ENCODE assay signal across 8 mouse cellular contexts in the genomic region with DNA sequence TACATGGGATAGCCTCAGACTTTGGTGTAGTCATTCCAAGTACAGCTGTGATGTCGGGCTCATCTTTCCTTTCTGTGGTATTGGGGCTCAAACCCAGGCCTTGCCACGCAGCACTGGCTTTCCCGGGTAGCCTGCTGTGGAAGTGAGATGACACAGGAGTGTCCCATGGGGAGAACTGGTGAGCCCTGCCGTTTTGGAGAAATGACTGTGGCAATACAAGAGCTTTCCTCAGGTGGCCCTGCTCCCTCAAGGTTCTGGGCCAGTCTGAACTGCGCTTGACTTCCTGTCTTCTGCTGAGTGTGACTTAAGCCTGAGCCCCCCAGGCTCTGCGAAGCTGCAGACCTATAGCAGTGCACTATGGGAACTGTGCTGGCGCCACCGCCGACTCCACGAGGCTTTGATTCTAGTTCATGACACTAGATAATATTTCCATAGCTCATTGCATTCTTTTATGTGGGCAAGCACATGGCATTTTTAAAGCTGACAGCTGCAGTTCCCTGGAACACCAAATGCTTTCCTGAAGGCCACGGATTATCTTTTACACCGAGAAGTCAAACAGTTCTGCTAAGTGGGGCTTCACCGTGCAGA. TPM values are rescaled to one million over a fixed set of nuclear protein-coding genes. Genes with fewer than 3 reads are reported as not detected.
DNase-seq lines count a peak whose midpoint lies in the region; ATAC-seq and TF ChIP-seq lines count a peak whose summit lies in the region.

No protein-coding gene starts in this region.

- H3K27ac ChIP-seq in forebrain, embryonic 10.5 days, result peak overlapping the region; percentile 60
- no peak overlapping the region for H3K27ac ChIP-seq in forebrain, embryonic 16.5 days (ENCODE audit: low read length)
- H3K27ac ChIP-seq in lung, embryonic 14.5 days (ENCODE audit: low read depth), result peak overlapping the region; percentile 89
- peak overlapping the region; percentile 52 for H3K27ac ChIP-seq in liver, embryonic 12.5 days

- H3K9me3 ChIP-seq in forebrain, embryonic 10.5 days, result no peaks in the 10 kb centered on the region
- no peaks in the 10 kb centered on the region for H3K9me3 ChIP-seq in forebrain, embryonic 16.5 days (ENCODE audit: control insufficient read depth, low read length)
- no peaks in the 10 kb centered on the region for H3K9me3 ChIP-seq in lung, embryonic 14.5 days (ENCODE audit: low read depth, low read length)
- H3K9me3 ChIP-seq in liver, embryonic 12.5 days (replicated peaks), result no peaks in the 10 kb centered on the region

- peaks cover 13% of the 10 kb centered on the region for H3K36me3 ChIP-seq in forebrain, embryonic 10.5 days (replicated peaks)
- no peaks in the 10 kb centered on the region for H3K36me3 ChIP-seq in forebrain, embryonic 16.5 days (ENCODE audit: control insufficient read depth, insufficient read depth)
- peaks cover 28% of the 10 kb centered on the region; the same call in 1 of the 2 replicates for H3K36me3 ChIP-seq in lung, embryonic 14.5 days (ENCODE audit: insufficient read depth)
- peaks cover 15% of the 10 kb centered on the region for H3K36me3 ChIP-seq in liver, embryonic 12.5 days

- 80% methylated on average over 13 of the region's 13 CpGs for WGBS in forebrain, embryonic 10.5 days
- WGBS in forebrain, embryonic 16.5 days, result 67% methylated on average over 13 of the region's 13 CpGs
- WGBS in lung, embryonic 14.5 days, result 29% methylated on average over 13 of the region's 13 CpGs
- WGBS in liver, embryonic 12.5 days (ENCODE audit: insufficient replicate concordance), result 73% methylated on average over 13 of the region's 13 CpGs

- DNase-seq in forebrain, embryonic 10.5 days (ENCODE audit: extremely low spot score, low spot score), result no peak
- peak; percentile 60 for DNase-seq in lung, embryonic 14.5 days
- DNase-seq in lung, postnatal 4 days, result no peak
- peak; percentile 78 for DNase-seq in thymus, postnatal 14 days
- no peak for DNase-seq in adrenal gland, adult 18-20 months (ENCODE audit: low spot score in 2 of 2)

- no peak for TF ChIP-seq CTCF in lung, embryonic 14.5 days (IDR thresholded peaks at IDR 0.05; ENCODE audit: low read depth)

- no peak overlapping the region for H3K4me2 ChIP-seq in forebrain, embryonic 16.5 days (ENCODE audit: low read length)
- no peak overlapping the region for H3K4me2 ChIP-seq in lung, embryonic 14.5 days
- no peak overlapping the region for H3K4me2 ChIP-seq in liver, embryonic 12.5 days

- no peak overlapping the region for H3K9ac ChIP-seq in forebrain, embryonic 16.5 days (replicated peaks; ENCODE audit: low read depth, low read length)
- H3K9ac ChIP-seq in lung, embryonic 14.5 days, result no peak overlapping the region
- H3K9ac ChIP-seq in liver, embryonic 12.5 days, result no peak overlapping the region

- ATAC-seq in forebrain, embryonic 16.5 days, result no peak
- ATAC-seq in lung, embryonic 14.5 days (ENCODE audit: insufficient read depth), result no peak
- ATAC-seq in liver, embryonic 12.5 days, result no peak
- ATAC-seq in cerebellum, adult (ENCODE audit: insufficient number of reproducible peaks, low FRiP score, low TSS enrichment), result no peak

- no peaks in the 10 kb centered on the region for H3K27me3 ChIP-seq in forebrain, embryonic 10.5 days (ENCODE audit: poor library complexity, severe bottlenecking)
- H3K27me3 ChIP-seq in forebrain, embryonic 16.5 days (replicated peaks; ENCODE audit: control insufficient read depth, insufficient read depth, low read length), result no peaks in the 10 kb centered on the region
- no peaks in the 10 kb centered on the region for H3K27me3 ChIP-seq in lung, embryonic 14.5 days (ENCODE audit: insufficient read depth, low read length)
- no peaks in the 10 kb centered on the region for H3K27me3 ChIP-seq in liver, embryonic 12.5 days (replicated peaks)

- peaks cover 64% of the 10 kb centered on the region for H3K4me1 ChIP-seq in forebrain, embryonic 10.5 days
- H3K4me1 ChIP-seq in forebrain, embryonic 16.5 days (replicated peaks; ENCODE audit: control insufficient read depth, insufficient read depth, low read length), result peaks cover 39% of the 10 kb centered on the region
- peaks cover 37% of the 10 kb centered on the region for H3K4me1 ChIP-seq in lung, embryonic 14.5 days (ENCODE audit: insufficient read depth)
- H3K4me1 ChIP-seq in liver, embryonic 12.5 days, result peaks cover 27% of the 10 kb centered on the region

- no peak overlapping the region for H3K4me3 ChIP-seq in forebrain, embryonic 10.5 days
- H3K4me3 ChIP-seq in forebrain, embryonic 16.5 days (replicated peaks; ENCODE audit: low read length), result no peak overlapping the region
- H3K4me3 ChIP-seq in lung, embryonic 14.5 days (ENCODE audit: low read depth, low read length), result no peak overlapping the region
- H3K4me3 ChIP-seq in liver, embryonic 12.5 days, result no peak overlapping the region

RNA-seq across cellular contexts. Expression of a gene that starts 12.4 kb away (rescaled TPM):
- 44.3 and 46.7 TPM in 2 replicates for polyA plus RNA-seq in forebrain, embryonic 10.5 days (2016; fragmentation: Nextera tagmentation; extraction: Ambion mirVana)
- polyA plus RNA-seq in forebrain, embryonic 16.5 days (2015; fragmentation: Nextera tagmentation; extraction: Ambion mirVana), result 76.9 and 83.7 TPM in 2 replicates
- 44.3 and 46.2 TPM in 2 replicates for polyA plus RNA-seq in lung, embryonic 14.5 days (2014; fragmentation: Nextera tagmentation; extraction: Ambion mirVana)
- 26.9 and 27.5 TPM in 2 replicates for polyA plus RNA-seq in liver, embryonic 12.5 days (2016; fragmentation: Nextera tagmentation; extraction: Ambion mirVana)
- total RNA-seq in adrenal gland, adult 18-20 months (2021), result 100 to 1,000 TPM; 106 to 159 TPM

Comparison
In these comparisons a context has a peak if more than half of its experiments do, and no peak if none do; other contexts are left out.
1. DNase-seq: peak in lung, embryonic 14.5 days (single experiment) and thymus, postnatal 14 days (single experiment); none in forebrain, embryonic 10.5 days (single experiment), lung, postnatal 4 days (0 of 2) and adrenal gland, adult 18-20 months (0 of 2).